Mouse (Mus musculus) layer of hippocampus, adult 18-20 months (tissue): ENCODE results near the gene Enpp6. TPM values are rescaled to one million over a fixed set of nuclear protein-coding genes. Genes with fewer than 3 reads are reported as not detected.
"Not testable (repeated sequence)": the region's sequence is repeated elsewhere in the genome, so short reads cannot be mapped to it uniquely, and the experiment has no call there.

Experiments
- DNase-seq, 2 experiments: peaks; one replicate each; pipeline ENCODE4 v3.0.0; 2022; ENCODE audit warnings: low spot score in 2 of 2
- total RNA-seq, 2 experiments: library from RNA; stranded (reverse); gene quantifications; 2 replicates each; pipeline ENCODE4 v1.2.3; 2021

Enpp6 gene
- total RNA-seq, 2 experiments from 2014 or later, result 5.0 to 6.4 TPM

DNA sequence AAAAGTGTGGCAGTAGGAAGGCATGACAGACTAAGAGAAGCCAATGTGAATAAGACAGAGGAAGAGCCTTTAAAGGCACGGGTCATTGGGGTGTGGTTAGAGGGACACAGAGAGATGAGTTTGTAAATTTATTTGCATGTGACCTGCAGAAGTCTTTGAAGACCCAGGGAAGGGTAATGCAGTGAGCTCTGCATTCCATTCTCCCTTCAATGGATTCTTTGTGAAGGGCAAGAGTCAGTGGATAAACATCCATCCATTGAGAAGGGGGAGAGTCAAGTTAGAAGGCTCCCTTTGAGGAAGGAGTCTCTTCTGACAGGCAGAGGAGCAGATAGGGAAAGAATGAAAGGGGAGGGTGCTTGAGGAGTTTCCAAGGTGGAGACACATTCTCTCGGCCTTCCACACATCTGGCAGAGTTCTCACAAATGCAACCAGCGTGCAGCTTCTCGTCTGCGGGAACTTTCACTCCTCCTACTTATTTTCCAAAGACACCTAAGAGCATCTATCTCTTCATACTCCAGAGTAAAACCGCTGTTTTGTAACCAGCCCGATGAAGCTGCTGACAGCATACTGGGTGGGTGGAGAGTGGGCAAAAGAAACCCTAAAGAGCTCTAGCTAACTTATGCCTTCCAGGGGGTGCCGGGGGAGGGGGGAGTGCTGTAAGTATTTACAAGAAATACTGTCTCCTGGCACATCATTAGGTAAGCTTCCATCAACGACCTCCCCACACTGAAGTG, 9.4 kb downstream of the Enpp6 start:
- DNase-seq, result no peak

DNA sequence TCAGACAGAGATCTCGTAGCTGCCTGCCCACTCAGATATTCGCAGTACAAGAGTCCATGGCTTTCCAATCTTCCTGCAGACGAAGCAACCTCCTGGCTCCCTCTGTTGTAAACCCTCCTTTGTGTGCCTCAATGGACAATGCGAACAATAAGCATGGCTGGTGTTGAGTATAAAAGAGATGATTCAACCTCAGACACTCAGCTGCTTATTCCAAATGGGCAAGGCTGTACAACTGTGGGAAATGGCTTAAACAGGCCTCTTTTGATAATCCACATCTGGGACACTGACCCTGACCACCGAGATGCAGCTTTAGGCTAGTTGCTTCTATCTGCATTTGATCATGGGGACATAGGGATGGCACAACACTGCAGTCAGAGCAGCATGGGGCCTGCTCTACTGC, 19.0 kb downstream of the Enpp6 start:
- DNase-seq, result peak in 1 of 2 experiments; percentile 23

DNA sequence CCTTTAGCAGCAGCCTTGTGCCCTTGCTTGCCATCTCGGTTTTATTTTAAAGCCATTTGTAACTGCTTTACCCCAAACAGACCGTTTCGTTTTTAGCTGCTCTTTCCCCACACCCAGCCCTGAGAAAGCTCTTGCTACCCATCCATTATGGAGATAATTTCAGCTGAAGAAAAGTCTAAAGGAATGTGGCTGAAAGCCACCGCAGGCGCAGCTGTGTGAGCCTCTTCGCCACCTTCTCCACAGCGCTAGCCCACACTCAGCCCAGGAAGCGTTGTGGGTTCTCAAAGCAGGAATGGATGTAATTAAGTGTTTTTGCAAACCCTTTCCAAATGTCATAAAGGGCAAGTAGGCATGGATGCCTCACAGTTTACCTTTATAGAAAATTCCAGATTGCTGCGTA, 20.1 kb downstream of the Enpp6 start:
- no peak for DNase-seq

DNA sequence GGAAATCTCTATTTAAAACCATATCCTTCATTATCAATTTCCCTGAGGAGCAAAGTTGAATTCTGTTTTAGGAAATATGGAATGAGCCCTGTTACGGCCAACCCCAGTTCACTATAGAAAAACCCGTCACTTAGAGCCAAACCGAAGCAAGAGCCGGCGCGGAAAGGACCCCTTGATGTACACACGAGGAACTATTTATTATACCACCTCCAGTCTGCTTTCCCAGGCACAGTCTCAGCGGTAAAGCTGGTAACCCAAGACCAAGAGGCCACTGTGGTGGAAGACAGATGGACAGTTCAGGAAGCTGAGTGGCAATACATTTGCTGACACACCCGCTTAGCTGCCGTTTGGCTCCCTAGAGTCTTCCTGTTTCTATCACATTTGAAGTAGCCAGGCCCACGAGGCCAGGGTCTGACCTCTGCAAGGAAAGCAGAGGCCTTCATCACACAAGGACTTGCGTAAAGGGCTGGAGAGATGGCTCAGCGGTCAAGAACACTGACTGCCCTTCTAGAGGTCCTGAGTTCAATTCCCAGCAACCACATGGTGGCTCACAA, 21.6 kb downstream of the Enpp6 start:
- DNase-seq, result no peak

DNA sequence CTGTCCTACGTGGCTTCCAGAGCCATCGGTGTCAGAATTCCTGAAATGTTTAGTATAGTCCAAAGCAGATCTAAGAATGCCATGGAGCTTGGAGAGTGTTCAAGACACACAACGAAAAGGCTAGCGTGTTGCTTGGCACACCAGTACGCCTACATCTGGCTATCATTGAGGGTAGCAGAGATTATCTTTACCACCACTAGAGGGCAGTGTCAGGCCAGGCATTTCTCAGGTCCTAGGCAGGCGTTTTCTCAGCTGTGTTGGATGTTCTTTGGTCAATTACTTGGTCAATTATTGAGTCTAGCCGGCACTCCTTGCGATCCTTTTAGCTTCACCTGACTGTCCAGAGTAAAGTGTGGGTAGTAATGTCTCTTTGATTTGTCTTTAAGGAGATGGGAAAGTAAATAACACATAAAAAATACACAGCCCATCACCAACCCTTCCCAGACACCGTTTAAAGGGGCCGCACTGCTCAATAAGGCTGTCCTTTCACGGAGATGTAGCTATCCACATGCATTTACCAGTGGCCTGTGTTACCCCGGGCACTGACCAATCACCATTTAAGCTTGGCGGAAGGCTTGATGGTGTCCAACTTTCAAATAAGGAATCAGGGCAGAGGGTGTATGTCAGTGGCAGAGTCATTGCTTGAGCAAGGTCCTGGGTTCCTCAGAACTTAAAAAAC, 29.7 kb downstream of the Enpp6 start:
- DNase-seq, result peak; percentile 66 to 93

DNA sequence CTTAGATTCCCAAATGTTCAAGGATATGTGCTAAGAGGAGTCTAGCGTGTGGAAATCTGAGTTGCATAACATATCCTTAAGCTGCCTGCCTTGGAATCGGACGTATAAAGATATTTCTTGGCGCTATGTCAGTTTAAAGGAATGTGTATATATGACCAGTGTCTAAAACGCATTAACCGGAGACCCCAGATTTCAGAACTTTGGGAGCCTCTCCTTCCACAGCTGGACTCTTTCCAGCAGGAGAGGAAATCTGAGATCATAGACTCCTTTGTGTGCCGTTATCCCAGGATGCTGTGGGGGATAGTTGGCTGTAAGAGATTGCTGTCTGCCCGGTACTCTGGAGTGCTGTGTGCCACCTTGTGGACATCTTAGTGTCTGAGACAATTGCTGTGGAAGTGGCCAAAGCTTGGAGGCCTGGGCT, 34.5 kb downstream of the Enpp6 start:
- DNase-seq, result no peak

DNA sequence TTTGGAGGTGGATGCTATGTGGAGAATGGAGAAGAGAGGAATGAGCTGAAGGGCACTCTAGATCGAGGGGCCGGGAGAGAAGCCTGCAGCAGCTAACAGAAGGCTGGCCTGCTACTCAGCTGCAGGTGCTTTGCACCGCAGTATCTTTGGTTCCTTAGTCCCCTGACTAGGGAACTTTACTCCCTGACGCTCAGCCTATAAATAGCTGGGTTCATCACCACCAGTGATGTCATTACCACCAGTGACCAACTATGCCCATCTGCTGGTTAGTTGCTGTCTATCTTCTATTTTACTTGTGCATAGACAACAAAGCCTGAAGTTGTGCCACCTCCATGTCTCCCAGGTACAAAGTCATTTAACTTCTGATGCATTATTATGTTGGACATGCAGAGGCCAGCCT, 37.9 kb downstream of the Enpp6 start:
- DNase-seq, result no peak

DNA sequence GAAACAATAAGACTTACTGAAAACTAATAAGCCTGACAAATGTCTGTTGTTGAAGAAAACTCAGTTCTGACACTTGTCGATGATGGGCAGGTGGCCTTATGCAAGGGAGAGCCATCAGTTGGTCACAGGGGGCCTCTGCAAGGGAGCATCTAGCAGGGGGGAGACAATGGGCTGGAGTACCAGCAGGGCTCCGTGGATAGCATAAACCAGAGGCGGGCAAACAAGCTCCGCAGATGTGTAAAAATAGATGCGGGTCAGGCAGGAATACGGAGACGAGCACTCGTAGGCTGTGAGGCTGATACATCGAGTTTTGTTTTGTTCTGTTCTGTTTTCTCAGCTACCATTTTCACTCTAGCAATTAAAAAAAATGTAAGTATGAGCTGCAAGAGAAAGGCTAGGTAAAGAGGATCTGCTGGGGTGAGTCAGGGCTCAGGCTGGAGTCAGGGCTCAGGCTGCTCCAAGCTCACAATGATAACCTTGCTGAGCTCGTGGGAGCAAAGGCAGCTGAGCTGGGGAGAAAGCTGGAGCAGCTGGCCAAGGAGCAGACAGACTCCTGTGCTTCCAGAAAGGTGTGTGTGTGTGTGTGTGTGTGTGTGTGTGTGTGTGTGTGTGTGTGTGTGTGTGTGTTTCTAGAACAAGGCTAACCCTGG, 40.3 kb downstream of the Enpp6 start:
- DNase-seq, result no peak

DNA sequence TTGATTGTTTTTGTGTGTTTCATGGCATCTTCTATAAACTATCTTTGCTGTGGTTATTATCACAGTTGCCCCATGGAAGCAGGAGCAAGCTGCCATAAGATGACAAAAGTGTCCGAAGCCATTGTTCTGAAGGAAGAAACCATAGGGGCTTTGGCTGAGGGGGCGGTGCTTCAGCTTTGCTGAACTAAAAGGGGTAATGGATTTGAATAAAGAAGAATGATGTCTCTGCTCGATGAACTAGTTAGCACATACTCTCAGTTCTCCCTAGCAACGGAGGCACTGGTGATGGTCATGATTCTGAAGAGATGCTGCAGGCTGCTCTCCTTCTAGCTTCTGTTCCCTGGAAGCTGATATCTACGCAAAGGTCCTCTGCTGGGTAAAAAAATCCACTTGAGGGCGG, 41.8 kb downstream of the Enpp6 start:
- no peak for DNase-seq

DNA sequence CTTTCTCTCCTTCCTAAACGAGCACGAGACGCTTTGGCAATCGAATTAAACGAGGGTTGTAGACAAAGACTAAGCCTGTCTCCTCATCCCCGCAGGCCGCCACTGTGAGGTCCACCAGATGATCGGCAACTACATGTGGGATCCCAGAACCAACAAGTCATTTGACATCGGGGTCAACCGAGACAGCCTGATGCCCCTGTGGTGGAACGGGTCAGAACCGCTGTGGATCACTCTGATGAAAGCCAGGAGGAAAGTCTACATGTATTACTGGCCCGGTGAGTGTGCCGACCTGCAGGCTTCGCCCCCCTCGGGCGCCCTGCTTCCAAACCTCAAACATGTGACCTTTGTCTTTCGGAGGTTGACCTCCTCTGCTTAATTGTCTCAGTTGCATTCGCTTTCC, 43.6 kb downstream of the Enpp6 start:
- DNase-seq, result no peak

DNA sequence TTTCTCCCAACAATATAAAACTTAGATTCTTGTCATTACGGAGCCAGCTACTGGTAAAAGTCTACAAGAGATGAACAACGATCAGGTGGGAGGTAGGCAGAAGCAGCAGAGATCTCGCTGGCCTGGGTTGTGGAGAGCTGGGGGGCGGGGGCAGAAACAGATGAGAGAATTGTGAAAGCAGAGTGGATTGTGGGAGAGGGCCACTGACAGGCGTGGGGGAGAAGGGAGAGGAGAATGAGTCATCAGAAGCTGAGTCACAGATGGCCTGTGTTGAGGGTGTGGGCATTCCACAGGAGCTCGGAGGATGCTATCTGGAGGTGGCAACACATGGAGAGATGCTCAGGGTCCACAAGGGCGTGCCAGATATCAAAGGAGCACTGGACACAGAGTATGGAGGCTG, 45.4 kb downstream of the Enpp6 start:
- peak; percentile 55 to 82 for DNase-seq

DNA sequence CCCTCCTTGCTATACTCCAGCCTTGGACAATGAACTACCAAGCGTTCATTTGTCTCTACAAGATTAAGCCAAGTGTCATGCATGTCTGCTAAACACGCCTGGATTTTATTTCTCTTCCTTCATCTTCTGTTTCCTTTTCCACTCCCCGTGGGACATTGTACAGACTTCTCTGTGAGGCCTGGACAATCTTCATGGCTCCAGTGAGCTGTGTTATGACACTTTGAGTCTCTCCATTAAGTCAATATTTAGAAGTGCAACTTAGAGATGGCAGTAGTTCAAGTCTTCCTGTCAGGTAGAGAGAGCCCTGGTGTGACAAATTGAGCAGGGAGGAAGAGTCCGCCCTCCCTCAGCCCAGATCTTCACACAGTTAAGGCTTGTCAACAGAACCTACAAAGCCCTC, 47.3 kb downstream of the Enpp6 start:
- DNase-seq, result no peak

DNA sequence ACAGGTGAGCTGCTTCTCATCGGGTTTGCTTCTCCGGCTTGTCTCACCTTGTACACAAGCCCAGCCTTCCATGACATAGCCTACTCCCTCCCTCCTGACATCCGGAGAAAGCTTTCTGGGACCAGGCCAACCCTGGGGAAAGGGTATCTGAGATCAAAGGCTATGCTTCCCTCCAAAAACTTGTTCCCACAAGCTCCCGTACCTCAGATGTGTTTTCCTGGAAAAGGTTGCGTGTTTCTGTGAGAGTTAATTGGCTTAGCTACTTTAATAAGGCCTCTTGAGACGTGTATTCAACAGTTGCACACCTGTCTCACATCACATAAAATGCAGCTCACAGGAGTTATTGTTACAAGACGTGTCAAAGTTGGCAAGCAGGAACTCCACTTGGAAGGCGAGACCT, 49.8 kb downstream of the Enpp6 start:
- no peak for DNase-seq

DNA sequence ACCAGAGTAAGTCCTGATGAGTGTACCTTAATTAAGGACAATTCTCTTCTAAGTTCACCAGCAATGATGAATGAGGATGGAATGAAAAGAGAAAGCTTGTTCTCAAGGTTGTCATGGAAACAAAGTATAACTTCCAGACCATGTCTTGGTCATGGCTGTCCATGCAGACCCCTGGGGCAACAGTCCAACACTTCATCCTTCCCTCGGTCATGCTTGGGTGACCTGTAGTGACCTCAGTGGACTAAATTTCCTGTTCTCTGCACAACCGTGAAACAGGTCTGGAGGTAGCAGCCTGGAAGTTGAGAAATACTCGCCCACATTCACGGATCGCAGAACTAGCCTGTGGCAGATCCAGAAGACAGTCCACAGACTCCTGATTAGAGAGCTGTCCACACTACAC, 50.7 kb downstream of the Enpp6 start:
- no peak for DNase-seq

DNA sequence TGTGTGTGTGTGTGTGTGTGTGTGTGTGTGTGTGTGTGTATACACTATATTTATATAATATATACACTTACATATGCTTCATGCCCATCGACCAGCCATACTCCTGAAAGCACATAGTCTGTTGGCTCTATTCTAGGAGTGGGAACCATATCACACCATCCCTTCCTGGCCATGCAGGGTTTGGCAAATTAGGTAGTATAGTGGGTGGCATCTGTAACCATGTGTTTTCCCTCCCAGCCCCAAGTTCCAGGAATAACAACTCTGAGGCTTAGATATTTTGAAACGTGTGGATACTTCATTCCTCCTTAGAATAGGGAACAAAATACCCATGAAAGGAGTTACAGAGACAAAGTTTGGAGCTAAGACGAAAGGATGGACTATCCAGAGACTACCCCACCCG, 53.5 kb downstream of the Enpp6 start:
- not testable (repeated sequence) for DNase-seq

DNA sequence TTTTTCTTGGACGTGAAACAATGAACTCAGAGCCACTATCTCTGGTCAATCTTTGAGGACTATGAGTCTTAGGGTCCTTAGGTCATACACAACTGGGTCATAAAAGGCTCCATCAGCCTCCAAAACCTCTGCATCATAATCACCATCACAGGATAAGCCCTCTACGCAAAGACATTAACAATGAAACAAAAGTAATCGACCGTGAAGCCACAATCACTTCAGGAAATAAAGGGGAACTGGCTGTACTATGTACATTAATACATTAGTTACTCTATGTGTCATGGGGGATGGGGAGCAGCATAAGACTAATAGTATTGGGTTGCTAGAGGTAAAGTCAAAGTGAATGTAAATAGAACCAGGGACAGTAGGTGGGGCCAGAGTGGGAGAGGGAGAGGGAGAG, 59.7 kb downstream of the Enpp6 start:
- no peak for DNase-seq

DNA sequence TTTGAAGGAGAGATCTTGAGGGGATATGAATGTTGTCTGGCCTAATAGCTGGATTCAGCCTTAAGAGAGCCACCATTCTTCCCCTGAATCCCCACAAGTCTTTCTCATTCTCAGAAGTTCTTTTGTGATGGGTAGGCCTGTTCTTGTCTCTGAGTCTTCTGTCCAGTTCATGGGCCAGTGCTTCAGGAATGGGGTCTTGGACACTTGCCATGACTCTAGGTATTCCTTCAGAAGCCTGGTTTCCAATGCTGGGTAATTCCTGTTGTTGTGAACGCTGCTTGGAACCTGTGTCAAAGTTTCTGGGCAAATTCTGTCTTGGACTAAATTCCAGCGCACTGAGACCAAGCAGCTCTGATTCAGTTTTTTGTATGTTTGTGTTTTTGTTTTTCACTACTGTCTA, 60.5 kb downstream of the Enpp6 start:
- no peak for DNase-seq

DNA sequence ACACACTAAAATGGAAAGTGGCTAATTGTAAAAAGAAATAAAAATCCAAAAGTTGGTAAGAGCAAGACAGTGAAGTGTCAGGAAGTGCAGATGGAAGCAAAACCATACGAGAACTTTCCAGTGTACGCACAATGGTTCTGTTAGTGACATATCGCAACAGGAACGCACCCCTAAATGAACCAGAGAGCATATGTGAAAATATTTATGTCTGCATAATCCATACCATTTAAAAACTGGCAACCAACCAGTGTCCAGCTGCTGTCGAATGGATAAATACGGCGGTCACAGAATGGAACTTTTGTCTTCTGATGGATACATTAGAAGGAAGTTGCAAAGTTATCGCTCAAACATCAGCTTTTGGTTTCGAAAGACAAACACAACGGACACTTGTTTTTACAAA, 61.9 kb downstream of the Enpp6 start:
- no peak for DNase-seq

DNA sequence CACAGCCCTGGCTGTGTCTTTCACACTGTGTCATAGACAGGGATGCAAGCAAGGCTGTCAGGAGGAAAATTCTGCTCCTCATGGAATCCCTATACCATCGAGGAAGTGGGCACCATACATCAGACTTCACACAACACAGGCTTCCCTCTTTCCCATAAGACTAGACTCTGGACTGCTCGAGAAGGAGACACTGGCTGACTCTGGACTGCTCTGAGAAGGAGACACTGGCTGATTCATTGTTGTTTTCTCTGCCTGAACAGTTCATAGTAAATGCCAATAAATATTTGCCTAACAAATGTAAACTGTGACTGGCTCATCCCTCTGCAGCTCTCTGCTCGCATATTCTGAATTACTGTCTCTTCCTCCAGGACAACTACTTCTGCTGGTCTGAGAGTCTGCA, 66.0 kb downstream of the Enpp6 start:
- DNase-seq, result no peak

DNA sequence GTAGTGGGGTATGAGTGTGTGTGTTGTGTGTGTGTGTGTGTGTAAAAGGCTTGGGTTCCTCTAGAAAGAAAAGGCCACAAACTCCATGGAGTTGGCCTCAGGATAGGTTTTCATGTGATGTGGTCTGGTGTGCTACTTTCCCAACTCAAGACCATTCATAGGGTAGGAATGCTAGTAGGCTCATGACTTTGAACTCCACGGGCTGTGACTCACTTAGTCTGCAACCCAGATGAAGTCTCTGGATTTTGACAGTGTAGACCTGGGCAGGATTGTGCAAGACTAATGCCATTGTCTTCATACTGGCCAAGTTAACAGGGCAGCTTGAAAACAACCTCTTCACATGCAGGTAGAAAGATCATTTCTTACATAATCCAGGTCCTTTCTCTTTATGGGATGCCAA, 69.4 kb downstream of the Enpp6 start:
- DNase-seq, result no peak

DNA sequence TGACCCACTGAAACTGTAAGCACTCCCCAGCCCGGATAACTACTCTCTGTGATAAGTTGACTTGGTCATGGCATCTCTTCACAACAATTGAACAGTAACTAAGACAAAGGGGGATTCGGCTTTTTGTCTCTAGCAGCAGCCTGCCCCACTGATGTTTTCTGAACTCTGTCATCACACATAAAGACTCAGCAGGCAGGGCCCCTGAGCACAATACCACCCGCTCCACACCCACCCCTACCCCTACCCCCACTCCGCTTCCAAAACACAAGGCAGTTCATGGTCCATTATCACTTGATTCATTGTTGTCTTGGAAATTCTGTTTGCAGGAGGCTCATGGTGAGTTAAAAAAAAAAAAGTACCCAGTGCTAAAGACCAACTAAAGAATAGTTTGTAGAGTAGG, 71.8 kb downstream of the Enpp6 start:
- no peak for DNase-seq

DNA sequence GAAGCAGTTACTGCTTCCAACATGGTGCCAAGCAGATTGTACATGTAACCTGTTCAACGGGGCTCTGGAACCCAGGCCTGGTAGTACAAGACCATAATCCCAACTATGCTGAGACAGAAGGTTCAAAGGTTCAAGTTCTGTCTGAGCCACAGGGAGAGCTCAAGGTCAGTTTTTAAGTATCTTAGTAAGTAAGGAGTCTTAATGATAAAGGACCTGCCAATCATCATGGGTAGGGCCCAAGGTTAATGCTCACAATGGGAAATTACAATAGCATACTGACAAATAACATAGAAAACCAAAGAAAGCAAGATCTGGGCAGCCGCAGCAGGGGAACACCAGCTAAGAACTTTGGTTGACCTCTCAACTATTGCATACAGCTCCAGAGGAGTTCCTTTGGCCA, 72.3 kb downstream of the Enpp6 start:
- no peak for DNase-seq
